Mouse (Mus musculus) brain, embryonic 14.5 days (tissue): ENCODE data around the gene Parva. TPM values are rescaled to one million over a fixed set of nuclear protein-coding genes. Genes with fewer than 3 reads are reported as not detected.

ENCODE experiments used
- DNase-seq: peaks from one replicate; pipeline ENCODE4 v3.0.0-alpha.2; 2011; ENCODE audit warnings: low read depth
- CTCF ChIP-seq: fragments of 200-500 bp; IDR thresholded peaks from 2 replicates; pipeline ENCODE4 v1.5.1; 2012; ENCODE audit warnings: inconsistent platforms, mild to moderate bottlenecking, moderate library complexity, borderline replicate concordance; ENCODE audit not compliant: insufficient read depth, insufficient read length; ENCODE audit errors: extremely low read depth
- POLR2A ChIP-seq: fragments of 200-500 bp; IDR thresholded peaks from 2 replicates; pipeline ENCODE4 v1.6.1; 2012; ENCODE audit warnings: mild to moderate bottlenecking, inconsistent platforms, borderline replicate concordance; ENCODE audit not compliant: poor library complexity, insufficient read depth, insufficient read length, severe bottlenecking; ENCODE audit errors: extremely low read depth
- polyA plus RNA-seq: library from polyadenylated mRNA; depleted of rRNA; stranded (reverse); fragments of >200 nt; gene quantifications from 2 replicates; pipeline ENCODE4 v1.2.3, GENCODE M21; 2012; rRNA removed

The Parva gene
- polyA plus RNA-seq, 1 experiment: 33.6 TPM

DNA sequence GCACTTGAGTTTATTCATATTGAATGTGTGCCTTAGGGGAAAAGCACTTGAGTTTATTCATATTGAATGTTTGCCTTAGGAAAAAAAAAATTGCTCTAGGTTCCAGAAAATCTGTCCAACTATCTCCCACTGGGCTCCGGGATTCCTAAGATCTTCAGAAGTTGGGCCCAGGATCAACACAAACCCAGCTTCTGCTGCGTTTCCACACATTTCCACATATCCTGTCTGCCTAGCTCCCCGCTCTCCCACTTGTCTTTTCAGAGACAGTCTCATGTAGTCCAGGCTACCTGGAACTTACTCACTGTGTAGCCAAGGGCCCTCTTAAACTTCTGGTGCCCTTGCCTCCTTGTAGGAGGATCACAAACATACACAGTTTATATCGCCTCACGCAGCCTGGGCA, 175.7 kb downstream of the Parva start:
- TF ChIP-seq POLR2A (no peak), CTCF (no peak)
- DNase-seq: no peak

DNA sequence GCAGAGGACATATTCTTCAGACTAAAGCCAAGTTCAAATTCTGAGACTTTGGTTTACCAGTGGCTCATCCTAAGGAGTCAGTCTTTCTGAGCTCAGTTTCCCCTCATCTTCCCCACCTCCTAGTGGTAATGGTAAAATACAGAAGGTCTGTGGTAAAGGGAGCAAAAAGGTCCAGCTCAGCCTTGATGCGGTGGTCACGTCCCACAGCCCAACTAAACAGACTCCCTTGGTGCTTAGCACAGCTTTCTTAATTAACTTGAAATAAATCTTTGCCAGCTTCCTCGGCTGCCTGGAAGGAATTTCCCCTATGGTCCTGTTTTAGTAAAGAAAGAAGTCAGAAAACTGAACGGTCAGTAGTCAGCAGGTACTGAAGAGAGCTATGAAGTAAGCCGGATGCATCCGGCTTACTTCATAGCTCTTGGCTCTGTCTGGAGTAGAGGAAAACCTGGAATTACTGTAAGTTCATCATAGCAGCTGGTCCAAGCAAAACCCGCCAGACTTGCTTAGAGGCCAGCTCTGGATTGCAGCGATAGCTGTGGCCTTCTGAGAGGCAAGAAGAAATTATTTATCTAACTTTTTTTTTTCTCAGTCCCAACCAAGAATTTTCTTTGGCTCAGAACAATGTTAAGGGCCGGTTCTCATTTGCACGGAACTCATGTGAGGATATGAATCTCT, 176.3 kb downstream of the Parva start:
- peak; percentile 74 for DNase-seq
- TF ChIP-seq CTCF (no peak), POLR2A (no peak)

GRCm38 (mm10) chr7:112604209-112604608, 176.9 kb downstream of the Parva start:
- TF ChIP-seq POLR2A (no peak), CTCF (no peak)
- DNase-seq: peak; percentile 91

GRCm38 (mm10) chr7:112614046-112614790, 186.9 kb downstream of the Parva start:
- TF ChIP-seq POLR2A (no peak), CTCF (no peak)
- no peak for DNase-seq

GRCm38 (mm10) chr7:112614791-112615668, 187.7 kb downstream of the Parva start:
- TF ChIP-seq CTCF (no peak), POLR2A (no peak)
- peak; percentile 59 for DNase-seq

DNA sequence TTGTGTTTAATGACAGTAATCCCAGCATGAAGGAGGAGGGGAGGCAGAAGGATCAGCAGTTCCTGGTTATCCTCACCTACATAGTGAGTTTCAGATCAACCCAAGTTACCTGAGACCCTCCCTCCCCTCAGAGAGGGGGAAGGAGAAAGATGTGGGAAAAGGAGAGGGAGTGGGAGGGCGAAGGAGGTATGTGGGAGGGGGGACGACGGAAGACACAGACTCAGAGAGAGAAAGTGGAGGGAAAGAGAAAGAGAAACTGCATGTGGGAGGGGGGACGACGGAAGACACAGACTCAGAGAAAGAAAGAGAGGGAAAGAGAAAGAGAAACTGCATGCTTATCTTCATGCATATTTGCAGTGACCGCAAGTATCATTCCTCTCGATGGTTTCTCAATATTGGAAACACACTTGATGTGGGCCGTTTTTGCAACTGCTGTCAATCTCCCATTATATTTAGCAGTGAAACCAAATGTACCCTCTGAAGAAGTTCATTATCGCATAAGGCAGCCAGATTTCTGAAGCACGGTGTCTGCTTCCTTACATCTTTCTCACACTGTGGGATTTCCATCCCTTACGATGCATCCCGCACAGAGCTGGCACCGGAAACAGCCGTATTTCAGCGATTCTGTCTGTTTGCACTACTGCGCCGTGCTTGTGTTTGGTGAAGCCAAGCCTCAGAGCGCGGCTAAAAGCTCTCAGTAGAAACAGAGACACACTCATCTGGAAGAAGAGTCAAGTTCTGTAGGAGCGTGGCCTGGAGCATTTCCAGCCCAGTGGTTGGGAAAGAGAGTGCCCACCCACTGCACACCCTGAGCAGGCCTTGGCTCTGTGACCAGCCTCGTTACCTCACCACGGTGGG, 193.2 kb downstream of the Parva start:
- peak; percentile 57 for DNase-seq
- TF ChIP-seq POLR2A: no peak
- no peak for TF ChIP-seq CTCF

DNA sequence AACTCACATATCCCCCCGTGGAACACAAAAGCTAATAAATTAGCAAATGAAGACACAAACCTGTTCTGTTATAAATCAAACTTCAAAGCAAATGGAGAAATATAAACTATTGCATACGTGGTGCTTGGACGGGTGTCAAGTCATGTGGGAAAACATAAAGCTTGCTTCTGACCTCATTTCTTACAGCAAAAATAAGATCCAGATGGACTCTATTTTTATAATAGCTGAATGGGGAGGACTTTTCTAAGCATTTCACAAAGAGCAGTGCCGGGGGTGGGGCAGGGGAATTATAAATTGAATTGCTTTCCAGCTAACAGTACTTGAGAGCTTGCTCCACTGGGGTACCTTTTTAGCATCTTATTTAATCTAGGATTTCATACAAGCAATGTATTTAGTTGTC, 200.2 kb downstream of the Parva start:
- no peak for TF ChIP-seq CTCF
- no peak for TF ChIP-seq POLR2A
- peak; percentile 40 for DNase-seq

GRCm38 (mm10) chr7:112634505-112635213, 207.4 kb downstream of the Parva start:
- no peak for DNase-seq
- no peak for TF ChIP-seq CTCF
- no peak for TF ChIP-seq POLR2A

DNA sequence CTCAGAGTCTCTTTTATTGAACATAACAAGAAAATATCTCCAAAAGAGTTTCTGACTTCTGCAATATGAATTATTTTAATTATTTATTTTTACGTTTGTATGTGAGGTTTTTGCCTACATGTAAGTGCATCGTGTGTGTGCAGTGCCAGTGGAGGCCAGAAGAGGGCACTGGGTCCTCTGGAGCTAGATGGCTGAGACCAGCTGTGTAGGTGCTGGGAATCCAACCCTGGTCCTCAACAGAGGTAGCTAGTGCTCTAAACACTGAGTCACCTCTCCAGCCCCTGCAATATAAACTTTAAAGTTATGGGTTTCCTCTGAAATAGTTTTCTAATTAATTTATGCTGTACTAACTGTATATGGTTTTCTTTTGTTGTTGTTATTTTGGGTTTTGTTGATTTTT, 208.6 kb downstream of the Parva start:
- TF ChIP-seq POLR2A (no peak), CTCF (no peak)
- DNase-seq: no peak

Other genes with a start within 250 kb of the Parva start
- gene Mical2, start 201.6 kb upstream of the Parva start, polyA plus RNA-seq: 4.8 TPM in 2 replicates